Mouse (Mus musculus): ENCODE measurements around the gene Shf.

DNA sequence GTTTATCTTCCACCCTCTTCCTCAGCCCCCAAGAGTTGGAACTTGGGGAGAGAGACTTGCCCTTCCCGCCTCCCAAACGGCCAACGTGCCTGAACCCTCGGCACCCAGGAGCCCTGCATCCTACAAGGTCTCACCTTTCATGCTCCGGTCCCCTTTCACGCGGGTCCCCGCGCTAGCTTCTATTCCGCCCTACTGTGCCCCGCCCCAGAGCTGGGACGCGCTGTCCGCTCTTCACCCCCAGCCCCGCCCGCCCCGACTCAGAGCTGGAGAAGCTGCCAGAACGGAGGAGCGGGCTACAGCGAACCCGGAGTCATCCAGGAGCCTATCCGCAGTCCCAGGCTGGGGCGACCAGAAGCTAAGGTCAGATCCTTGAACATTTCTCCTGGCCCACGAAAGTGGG lies 55.4 kb downstream of the Shf start, which contains the start of gene Duoxa1:
- no peak for TF ChIP-seq CTCF (IDR thresholded peaks at IDR 0.05)
- no peak for TF ChIP-seq EP300 (IDR thresholded peaks at IDR 0.05)
